Mouse (Mus musculus) heart, adult 2 months (tissue): ENCODE measurements around the gene Ddx23. TPM values are rescaled to one million over a fixed set of nuclear protein-coding genes. Genes with fewer than 3 reads are reported as not detected.

Experiments
- DNase-seq, 2 experiments: peaks; one replicate each; pipeline ENCODE4 v3.0.0; 2021
- H3K27ac ChIP-seq: fragments of 200-600 bp; 2 replicates; pipeline ENCODE4 v1.8.1; 2022
- H3K27me3 ChIP-seq: fragments of 200-500 bp; 2 replicates; pipeline ENCODE4 v1.6.1; 2012; ENCODE audit warnings: mild to moderate bottlenecking, low read length, inconsistent platforms, mixed read lengths; ENCODE audit not compliant: control insufficient read depth, insufficient read depth
- H3K36me3 ChIP-seq: fragments of 200-500 bp; 2 replicates; pipeline ENCODE4 v1.6.1; 2012; ENCODE audit warnings: low read length, inconsistent platforms; ENCODE audit not compliant: control insufficient read depth, insufficient read depth
- H3K4me1 ChIP-seq: fragments of 200-500 bp; 2 replicates; pipeline ENCODE4 v1.6.1; 2011; ENCODE audit warnings: low read length; ENCODE audit not compliant: control insufficient read depth, insufficient read depth
- H3K4me3 ChIP-seq: fragments of 200-600 bp; 2 replicates; pipeline ENCODE4 v1.8.1; 2022
- H3K79me2 ChIP-seq: fragments of 200-500 bp; replicated peaks from 2 replicates; pipeline ENCODE4 v1.6.1; 2012; ENCODE audit warnings: mild to moderate bottlenecking, inconsistent platforms, low read length, moderate library complexity, mixed read lengths; ENCODE audit not compliant: control insufficient read depth, insufficient read depth
- H3K9ac ChIP-seq: fragments of 200-500 bp; 2 replicates; pipeline ENCODE4 v1.6.1; 2012; ENCODE audit warnings: low read depth, mild to moderate bottlenecking, control low read depth, inconsistent platforms, low read length, mixed read lengths
- CTCF ChIP-seq: fragments of 200-600 bp; IDR thresholded peaks from 2 replicates; pipeline ENCODE4 v1.8.1; 2022; ENCODE audit warnings: antibody characterized with exemption, mild to moderate bottlenecking, moderate library complexity
- EP300 ChIP-seq: fragments of 200-500 bp; IDR thresholded peaks from 2 replicates; pipeline ENCODE4 v1.6.1; 2011; ENCODE audit warnings: low read depth, low read length, control low read depth; ENCODE audit not compliant: insufficient read depth
- POLR2A ChIP-seq: fragments of 200-500 bp; IDR thresholded peaks from 2 replicates; pipeline ENCODE4 v1.6.1; 2011; ENCODE audit warnings: mild to moderate bottlenecking, low read depth, low read length, control low read depth; ENCODE audit not compliant: insufficient read depth
- WGBS: fragments of 180-500 bp; shearing (Covaris S2); methylation state at CpG from one replicate; pipeline ENCODE4 v1.1.7; 2018; 5-methylcytosine and 5-hydroxymethylcytosine counted together
- intact Hi-C: fragments of 180-260 bp; cut with DNase I; formaldehyde crosslinking; loops from one replicate; pipeline ENCODE4 v1.15.1; 2025
- polyA plus RNA-seq: library from polyadenylated mRNA; depleted of rRNA; stranded (reverse); fragments of >200 nt; gene quantifications from 2 replicates; pipeline ENCODE4 v1.2.3, GENCODE M21; 2012
- total RNA-seq, 2 experiments: library from RNA; stranded (reverse); gene quantifications; 2 replicates each; pipeline ENCODE4 v1.2.3; 2021

Gene Ddx23
- total and polyA plus RNA-seq, 3 experiments: 18.9 to 55.4 (median 47.9) TPM

DNA sequence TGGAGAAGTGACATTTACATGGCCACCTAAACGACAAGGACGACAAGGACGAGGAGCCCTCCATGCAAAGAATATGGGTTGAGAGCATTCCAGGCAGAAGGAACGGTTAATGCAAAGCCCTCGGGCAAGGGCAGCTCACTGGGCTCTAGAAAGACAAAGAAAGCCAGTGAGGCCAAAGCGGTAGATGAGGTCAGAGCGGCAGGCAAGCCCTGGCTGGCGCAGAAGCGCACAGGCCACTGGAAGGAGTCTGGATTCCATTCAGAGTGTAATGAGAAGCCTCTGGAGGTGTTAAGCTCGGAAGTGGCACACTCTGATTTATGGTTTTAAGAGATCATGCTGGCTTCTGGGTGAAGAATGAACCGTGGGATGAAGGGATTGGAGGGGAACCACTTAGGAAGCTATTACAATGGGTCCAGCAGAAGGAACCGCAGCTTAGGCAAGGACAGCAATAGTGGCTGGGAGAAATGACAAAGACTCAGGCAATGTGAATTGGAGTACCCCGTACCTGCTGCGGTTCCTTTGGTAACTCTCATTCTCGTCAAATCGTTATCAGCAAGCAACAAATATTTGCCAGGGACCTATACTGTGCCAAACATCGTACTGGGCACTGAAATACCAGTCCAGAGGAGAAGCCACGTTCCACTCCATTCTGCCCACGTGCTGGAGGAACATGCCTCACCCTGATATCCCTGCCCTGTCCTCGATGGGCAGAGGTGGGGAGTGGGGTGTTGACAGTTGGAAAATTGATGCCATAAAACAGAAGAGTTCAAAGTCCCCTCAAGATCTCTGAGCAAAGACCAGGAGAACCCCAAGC lies 46.1 kb downstream of the Ddx23 start:
- Histone ChIP-seq H3K4me1 (peaks cover 1% of the 10 kb centered on the region; the same call in 1 of the 2 replicates), H3K9ac (no peak overlapping the region), H3K27ac (peak overlapping the region; percentile 60), H3K79me2 (no peaks in the 10 kb centered on the region; the same call in 1 of the 2 replicates), H3K4me3 (no peak overlapping the region), H3K27me3 (no peaks in the 10 kb centered on the region), H3K36me3 (no peaks in the 10 kb centered on the region)
- WGBS: 44% methylated on average over 20 of the region's 20 CpGs
- no peak for TF ChIP-seq CTCF
- TF ChIP-seq EP300: no peak
- no peak for TF ChIP-seq POLR2A
- DNase-seq: peak in 1 of 2 experiments; percentile 41
- intact Hi-C loops: loop anchor here (1.0 to 2.0 kb wide), 2 partner anchors 36 to 106 kb away; no protein-coding TSS in a partner anchor

DNA sequence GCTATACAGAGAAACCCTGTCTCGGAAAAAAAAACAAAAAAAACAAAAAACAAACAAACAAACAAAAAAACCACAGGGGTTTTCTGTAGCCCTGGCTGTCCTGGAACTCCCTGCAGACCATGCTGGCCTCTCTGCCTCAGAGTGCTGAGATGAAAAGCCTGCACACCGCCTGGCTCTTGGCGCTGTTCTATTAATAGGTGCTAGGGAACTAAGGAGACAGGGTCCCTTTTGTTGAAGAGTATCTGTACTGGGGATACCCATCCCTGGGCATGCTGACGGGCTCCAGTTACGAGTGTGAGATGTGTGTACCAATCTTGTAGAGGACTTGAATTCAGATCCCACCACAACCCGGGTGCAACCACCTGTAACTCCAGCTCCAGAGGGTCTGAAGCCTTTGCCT lies 46.9 kb downstream of the Ddx23 start:
- Histone ChIP-seq H3K4me3 (no peak overlapping the region), H3K27me3 (no peaks in the 10 kb centered on the region), H3K36me3 (no peaks in the 10 kb centered on the region), H3K79me2 (no peaks in the 10 kb centered on the region; the same call in 1 of the 2 replicates), H3K9ac (no peak overlapping the region), H3K27ac (no peak overlapping the region), H3K4me1 (peaks cover 1% of the 10 kb centered on the region; the same call in 1 of the 2 replicates)
- DNase-seq: no peak
- TF ChIP-seq CTCF: no peak
- no peak for TF ChIP-seq EP300
- TF ChIP-seq POLR2A: no peak
- 65% methylated on average over 6 of the region's 6 CpGs for WGBS
- intact Hi-C loops: loop anchor here (2.0 kb wide), 1 partner anchor 105 kb away; no protein-coding TSS in a partner anchor

DNA sequence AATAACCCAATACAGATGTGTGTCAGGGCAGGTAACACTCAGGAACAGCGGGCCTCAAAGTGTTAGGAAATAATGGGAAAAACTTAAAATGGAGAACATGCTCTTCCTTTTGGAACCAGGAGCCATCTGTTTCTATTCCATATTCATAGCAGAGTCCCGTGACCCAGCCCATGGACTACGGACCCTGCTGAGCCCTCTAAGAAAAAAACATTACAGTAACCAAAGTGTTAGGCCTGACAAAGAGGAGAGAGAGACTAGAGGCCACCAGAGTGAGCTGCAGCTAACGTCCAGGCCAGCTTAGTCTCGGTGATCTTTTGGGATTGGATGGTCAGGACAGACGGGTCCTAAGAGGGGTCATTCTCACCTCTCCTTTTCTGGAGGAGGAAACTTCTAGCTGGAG lies 47.7 kb downstream of the Ddx23 start:
- no peak overlapping the region for H3K4me3 ChIP-seq
- H3K4me1 ChIP-seq: peaks cover 1% of the 10 kb centered on the region; the same call in 1 of the 2 replicates
- no peak for DNase-seq
- H3K79me2 ChIP-seq: no peaks in the 10 kb centered on the region; the same call in 1 of the 2 replicates
- intact Hi-C loops: no loop called here
- no peak for TF ChIP-seq EP300
- TF ChIP-seq CTCF: no peak
- no peak for TF ChIP-seq POLR2A
- no peak overlapping the region; the same call in 1 of the 2 replicates for H3K27ac ChIP-seq
- H3K36me3 ChIP-seq: no peaks in the 10 kb centered on the region
- no peaks in the 10 kb centered on the region for H3K27me3 ChIP-seq
- no peak overlapping the region for H3K9ac ChIP-seq
- WGBS: 63% methylated on average over 6 of the region's 6 CpGs

DNA sequence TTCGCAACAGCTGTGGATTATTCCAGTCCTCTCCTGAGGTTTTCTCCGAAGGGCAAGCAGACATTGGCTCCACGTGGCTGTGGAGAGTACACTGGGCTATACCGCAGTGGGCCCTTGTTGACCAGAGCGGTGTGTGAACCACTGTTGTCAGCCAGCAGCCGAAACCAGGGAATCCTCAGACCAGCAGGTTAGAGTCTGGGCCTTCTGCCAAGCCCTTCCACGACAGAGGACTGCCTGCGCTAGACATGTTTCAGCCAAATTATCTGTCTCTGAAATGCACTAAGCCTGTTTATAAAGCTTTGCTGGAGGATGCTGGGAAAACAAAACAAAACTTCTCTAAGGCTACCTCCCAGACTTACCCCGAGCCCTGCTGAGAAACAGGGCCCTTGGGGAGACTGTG lies 48.1 kb downstream of the Ddx23 start:
- no peak for TF ChIP-seq CTCF
- no peak for TF ChIP-seq POLR2A
- no peak for TF ChIP-seq EP300
- no peak overlapping the region for H3K9ac ChIP-seq
- WGBS: 42% methylated on average over 9 of the region's 9 CpGs
- intact Hi-C loops: no loop called here
- H3K79me2 ChIP-seq: no peaks in the 10 kb centered on the region; the same call in 1 of the 2 replicates
- no peaks in the 10 kb centered on the region for H3K36me3 ChIP-seq
- peaks cover 1% of the 10 kb centered on the region; the same call in 1 of the 2 replicates for H3K4me1 ChIP-seq
- no peak overlapping the region; the same call in 1 of the 2 replicates for H3K27ac ChIP-seq
- no peak overlapping the region for H3K4me3 ChIP-seq
- H3K27me3 ChIP-seq: no peaks in the 10 kb centered on the region
- peak in 1 of 2 experiments; percentile 22 for DNase-seq

DNA sequence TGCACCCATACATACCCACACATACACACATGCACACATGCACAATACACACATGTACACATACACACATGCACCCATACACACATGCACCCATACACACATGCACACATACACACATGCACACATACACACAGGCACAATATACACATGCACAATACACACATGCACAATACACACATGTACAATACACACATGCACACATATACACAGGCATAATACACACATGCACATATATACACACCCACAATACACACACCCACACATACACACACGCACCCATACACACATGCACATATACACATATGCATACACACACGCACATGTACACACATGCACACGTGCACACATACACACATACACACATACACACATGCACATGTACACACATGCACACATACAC lies 50.5 kb downstream of the Ddx23 start:
- WGBS: 93% methylated on average over 3 of the region's 3 CpGs
- Histone ChIP-seq H3K36me3 (no peaks in the 10 kb centered on the region), H3K4me3 (no peak overlapping the region), H3K9ac (no peak overlapping the region), H3K27me3 (no peaks in the 10 kb centered on the region), H3K27ac (no peak overlapping the region), H3K79me2 (peaks cover 1% of the 10 kb centered on the region; the same call in 1 of the 2 replicates), H3K4me1 (no peaks in the 10 kb centered on the region; the same call in 1 of the 2 replicates)
- no peak for DNase-seq
- intact Hi-C loops: no loop called here
- no peak for TF ChIP-seq CTCF
- no peak for TF ChIP-seq EP300
- no peak for TF ChIP-seq POLR2A
